Comparison of ENCODE assay signal across 8 mouse cellular contexts in the genomic region with DNA sequence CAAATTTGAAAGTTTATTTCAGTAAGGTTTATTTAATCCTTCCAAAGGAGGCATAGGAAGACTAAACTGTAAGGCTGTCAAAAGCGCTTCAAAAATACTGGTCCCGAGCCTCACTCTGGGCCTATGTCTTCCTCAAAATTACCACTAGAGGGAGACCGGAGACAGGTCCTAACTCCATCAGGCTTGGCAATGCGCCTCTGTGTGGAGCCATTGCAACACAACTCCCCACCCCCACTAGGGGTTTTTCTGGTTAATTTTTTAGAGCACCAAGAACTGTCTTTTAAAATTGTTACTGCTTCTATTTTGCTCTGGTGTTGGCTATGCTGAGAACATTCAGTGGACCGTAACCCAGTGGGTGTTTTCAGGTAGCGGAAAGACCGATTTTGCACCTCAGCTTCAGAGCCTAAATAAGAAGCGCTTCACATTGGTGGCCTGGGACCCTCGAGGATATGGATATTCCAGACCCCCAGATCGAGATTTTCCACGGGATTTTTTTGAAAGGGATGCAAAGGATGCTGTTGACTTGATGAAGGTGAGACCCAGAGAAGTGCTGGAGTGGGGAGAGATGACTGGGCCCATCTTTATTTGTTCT. TPM values are rescaled to one million over a fixed set of nuclear protein-coding genes. Genes with fewer than 3 reads are reported as not detected.
DNase-seq lines count a peak whose midpoint lies in the region; ATAC-seq and TF ChIP-seq lines count a peak whose summit lies in the region.

No protein-coding gene starts in this region.

- no peaks in the 10 kb centered on the region for H3K36me3 ChIP-seq in forebrain, embryonic 15.5 days

- peak; percentile 81 for DNase-seq in ES-CJ7 (ENCODE audit: low read depth, low spot score)
- peak; percentile 75 to 80 for DNase-seq in heart, postnatal 36 days
- peak; percentile 87 for DNase-seq in layer of hippocampus, adult 2 months (ENCODE audit: low spot score in 2 of 2)
- DNase-seq in lung, adult 2 months, result peak; percentile 62
- peak; percentile 55 to 61 for DNase-seq in thymus, adult 18-20 months

- H3K9me3 ChIP-seq in forebrain, embryonic 15.5 days, result no peaks in the 10 kb centered on the region

- H3K4me2 ChIP-seq in forebrain, embryonic 15.5 days (replicated peaks), result no peak overlapping the region

- H3K27ac ChIP-seq in forebrain, embryonic 15.5 days (replicated peaks), result no peak overlapping the region
- peak overlapping the region; percentile 24; the same call in 1 of the 2 replicates for H3K27ac ChIP-seq in layer of hippocampus, adult 2 months
- no peak overlapping the region for H3K27ac ChIP-seq in olfactory bulb, adult 2 months (ENCODE audit: insufficient read depth, low read depth, low read length)

- peaks cover 3% of the 10 kb centered on the region; the same call in 1 of the 2 replicates for H3K4me1 ChIP-seq in forebrain, embryonic 15.5 days
- no peaks in the 10 kb centered on the region for H3K4me1 ChIP-seq in lung, adult 2 months (ENCODE audit: control insufficient read depth, insufficient read depth, low read length)
- peaks cover 4% of the 10 kb centered on the region for H3K4me1 ChIP-seq in olfactory bulb, adult 2 months (ENCODE audit: control insufficient read depth, insufficient read depth, low read length)

- peak; percentile 97 for TF ChIP-seq CTCF in layer of hippocampus, adult 2 months (conservative IDR thresholded peaks at IDR 0.05)
- TF ChIP-seq CTCF in lung, adult 2 months (IDR thresholded peaks at IDR 0.05; ENCODE audit: insufficient read depth, low read length), result peak; percentile 87
- TF ChIP-seq CTCF in olfactory bulb, adult 2 months (IDR thresholded peaks at IDR 0.05; ENCODE audit: insufficient read depth, low read depth, low read length), result peak; percentile 66

- no peaks in the 10 kb centered on the region for H3K27me3 ChIP-seq in forebrain, embryonic 15.5 days

- intact Hi-C loops in heart, postnatal 36 days (cut with DNase I), result loop anchor here (1.0 to 10.0 kb wide), 5 partner anchors 30 to 828 kb away; a partner anchor contains a TSS

- ATAC-seq in cerebellum, adult (ENCODE audit: insufficient number of reproducible peaks, low FRiP score, low TSS enrichment), result peak; percentile 85
- peak; percentile 96 for ATAC-seq in forebrain, embryonic 15.5 days (replicated peaks)

- WGBS in forebrain, embryonic 15.5 days, result 38% methylated on average over 11 of the region's 11 CpGs
- 42% methylated on average over 11 of the region's 11 CpGs for WGBS in lung, adult 2 months
- WGBS in olfactory bulb, adult 2 months, result 34% methylated on average over 11 of the region's 11 CpGs

- no peak for TF ChIP-seq POLR2A in lung, adult 2 months (IDR thresholded peaks at IDR 0.05; ENCODE audit: borderline replicate concordance, extremely low read depth, low read depth, low read length)
- TF ChIP-seq POLR2A in olfactory bulb, adult 2 months (IDR thresholded peaks at IDR 0.05; ENCODE audit: insufficient read depth, low read depth, low read length), result no peak

- H3K4me3 ChIP-seq in forebrain, embryonic 15.5 days, result no peak overlapping the region
- no peak overlapping the region for H3K4me3 ChIP-seq in layer of hippocampus, adult 2 months
- no peak overlapping the region for H3K4me3 ChIP-seq in lung, adult 2 months (replicated peaks; ENCODE audit: extremely low read depth, low read depth, low read length)
- no peak overlapping the region for H3K4me3 ChIP-seq in olfactory bulb, adult 2 months (ENCODE audit: insufficient read depth, low read depth, low read length)

- no peak overlapping the region for H3K9ac ChIP-seq in forebrain, embryonic 15.5 days (replicated peaks)

RNA-seq across cellular contexts. Expression of a gene that starts 9.1 kb away (rescaled TPM):
- 32.9 and 35.9 TPM in 2 replicates for polyA plus RNA-seq in forebrain, embryonic 15.5 days (2015; fragmentation: Nextera tagmentation; extraction: Ambion mirVana)
- 10 to 100 TPM; 35.5 to 42.1 TPM for total RNA-seq in heart, postnatal 36 days (2021)
- total RNA-seq in layer of hippocampus, adult 2 months (2021), result 10 to 100 TPM; 50.8 to 51.9 TPM
- polyA plus RNA-seq in lung, adult 2 months (2012; rRNA removed), result 37.4 and 41.8 TPM in 2 replicates
- not detected in 2 replicates for polyA plus RNA-seq in olfactory bulb, adult 2 months (2012; ENCODE audit: insufficient read depth, insufficient read length, low replicate concordance, missing spikeins)

RNA-seq across cellular contexts. Expression of a gene that starts 31.3 kb away (rescaled TPM):
- 1,539 and 1,682 TPM in 2 replicates for polyA plus RNA-seq in forebrain, embryonic 15.5 days (2015; fragmentation: Nextera tagmentation; extraction: Ambion mirVana)
- 10 to 100 TPM; 41.2 to 43.8 TPM for total RNA-seq in heart, postnatal 36 days (2021)
- total RNA-seq in layer of hippocampus, adult 2 months (2021), result 1,000 to 10,000 TPM in 1 of 2 experiments, 100 to 1,000 TPM in 1; 962 to 1,047 TPM
- polyA plus RNA-seq in lung, adult 2 months (2012; rRNA removed), result 320 and 386 TPM in 2 replicates
- polyA plus RNA-seq in olfactory bulb, adult 2 months (2012; ENCODE audit: insufficient read depth, insufficient read length, low replicate concordance, missing spikeins), result not detected in 2 replicates

RNA-seq across cellular contexts. Expression of a gene that starts 43.9 kb away (rescaled TPM):
- 36.5 and 38.0 TPM in 2 replicates for polyA plus RNA-seq in forebrain, embryonic 15.5 days (2015; fragmentation: Nextera tagmentation; extraction: Ambion mirVana)
- 100 to 1,000 TPM; 106 to 112 TPM for total RNA-seq in heart, postnatal 36 days (2021)
- 10 to 100 TPM; 44.5 to 46.0 TPM for total RNA-seq in layer of hippocampus, adult 2 months (2021)
- 58.6 and 128 TPM in 2 replicates for polyA plus RNA-seq in lung, adult 2 months (2012; rRNA removed)
- not detected in 2 replicates for polyA plus RNA-seq in olfactory bulb, adult 2 months (2012; ENCODE audit: insufficient read depth, insufficient read length, low replicate concordance, missing spikeins)

RNA-seq across cellular contexts. Expression of a gene that starts 44.4 kb away (rescaled TPM):
- 6.3 and 6.6 TPM in 2 replicates for polyA plus RNA-seq in forebrain, embryonic 15.5 days (2015; fragmentation: Nextera tagmentation; extraction: Ambion mirVana)
- total RNA-seq in heart, postnatal 36 days (2021), result 1 to 10 TPM; 8.2 to 9.6 TPM
- total RNA-seq in layer of hippocampus, adult 2 months (2021), result 1 to 10 TPM; 6.9 to 7.3 TPM
- polyA plus RNA-seq in lung, adult 2 months (2012; rRNA removed), result 10.8 and 15.8 TPM in 2 replicates
- polyA plus RNA-seq in olfactory bulb, adult 2 months (2012; ENCODE audit: insufficient read depth, insufficient read length, low replicate concordance, missing spikeins), result not detected in 2 replicates
